Mouse (Mus musculus): ENCODE data around the gene Cr2. TPM values are rescaled to one million over a fixed set of nuclear protein-coding genes. Genes with fewer than 3 reads are reported as not detected.
A peak's percentile ranks its signal among the peaks of the same experiment; 100 is the strongest.
"Not testable (repeated sequence)": the region's sequence is repeated elsewhere in the genome, so short reads cannot be mapped to it uniquely, and the experiment has no call there.

Gene Cr2
- 0.45 and 1.1 TPM in 2 replicates for polyA plus RNA-seq (2012; rRNA removed)

GRCm38 (mm10) chr1:195175980-195176931 lies at the start of gene Cr2:
Gene Cr2 (minus strand): TSS chr1:195176716.
- no peaks in the 10 kb centered on the region for H3K4me1 ChIP-seq (ENCODE audit: control insufficient read depth, insufficient read depth, low read length)
- no peak within 1 kb of the TSS for H3K4me3 ChIP-seq (replicated peaks; ENCODE audit: extremely low read depth, low read depth, low read length)
- WGBS, result 8% methylated on average over 20 of the region's 20 CpGs
- DNase-seq, result no peak
- TF ChIP-seq CTCF (IDR thresholded peaks at IDR 0.05; ENCODE audit: insufficient read depth, low read length) (no peak), POLR2A (IDR thresholded peaks at IDR 0.05; ENCODE audit: borderline replicate concordance, extremely low read depth, low read depth, low read length) (no peak)

- Histone ChIP-seq H3K4me3 (replicated peaks; ENCODE audit: extremely low read depth, low read depth, low read length) (no peak overlapping the region), H3K4me1 (ENCODE audit: control insufficient read depth, insufficient read depth, low read length) (no peaks in the 10 kb centered on the region)
- DNase-seq, result no peak
- WGBS, result 46% methylated on average over 2 of the region's 2 CpGs
- no peak for TF ChIP-seq CTCF (IDR thresholded peaks at IDR 0.05; ENCODE audit: insufficient read depth, low read length)
- TF ChIP-seq POLR2A (IDR thresholded peaks at IDR 0.05; ENCODE audit: borderline replicate concordance, extremely low read depth, low read depth, low read length), result no peak
Observed at GRCm38 (mm10) chr1:195221781-195222180, 45.3 kb upstream of the Cr2 start.

GRCm38 (mm10) chr1:195212851-195213250 lies 36.3 kb upstream of the Cr2 start:
- WGBS, result 59% methylated on average over 19 of the region's 19 CpGs
- not testable (repeated sequence) for DNase-seq; H3K4me3 ChIP-seq (replicated peaks; ENCODE audit: extremely low read depth, low read depth, low read length); H3K4me1 ChIP-seq (ENCODE audit: control insufficient read depth, insufficient read depth, low read length)

DNA sequence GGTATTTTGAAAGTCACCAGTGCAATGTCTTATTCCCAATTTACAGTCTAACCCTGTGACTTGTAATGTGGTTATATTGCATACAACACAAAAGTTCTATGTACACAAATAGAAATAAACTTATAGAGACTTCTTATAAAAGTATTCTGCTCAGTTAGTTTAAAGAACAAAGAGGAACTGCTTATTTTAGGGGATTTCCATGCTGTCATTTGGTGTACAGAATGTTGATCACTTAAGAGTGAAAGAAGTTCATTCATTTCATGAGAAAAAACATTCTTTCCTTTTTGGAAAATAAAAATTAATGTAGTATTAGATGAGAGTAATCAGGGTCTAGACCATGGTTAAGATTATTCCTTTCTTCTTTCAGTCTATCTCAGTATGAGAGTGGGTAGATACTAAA lies 8.2 kb upstream of the Cr2 start:
- no peak overlapping the region for H3K4me3 ChIP-seq (replicated peaks; ENCODE audit: extremely low read depth, low read depth, low read length)
- no peaks in the 10 kb centered on the region for H3K4me1 ChIP-seq (ENCODE audit: control insufficient read depth, insufficient read depth, low read length)
- no peak for DNase-seq
- TF ChIP-seq CTCF (IDR thresholded peaks at IDR 0.05; ENCODE audit: insufficient read depth, low read length) (no peak), POLR2A (IDR thresholded peaks at IDR 0.05; ENCODE audit: borderline replicate concordance, extremely low read depth, low read depth, low read length) (no peak)

DNA sequence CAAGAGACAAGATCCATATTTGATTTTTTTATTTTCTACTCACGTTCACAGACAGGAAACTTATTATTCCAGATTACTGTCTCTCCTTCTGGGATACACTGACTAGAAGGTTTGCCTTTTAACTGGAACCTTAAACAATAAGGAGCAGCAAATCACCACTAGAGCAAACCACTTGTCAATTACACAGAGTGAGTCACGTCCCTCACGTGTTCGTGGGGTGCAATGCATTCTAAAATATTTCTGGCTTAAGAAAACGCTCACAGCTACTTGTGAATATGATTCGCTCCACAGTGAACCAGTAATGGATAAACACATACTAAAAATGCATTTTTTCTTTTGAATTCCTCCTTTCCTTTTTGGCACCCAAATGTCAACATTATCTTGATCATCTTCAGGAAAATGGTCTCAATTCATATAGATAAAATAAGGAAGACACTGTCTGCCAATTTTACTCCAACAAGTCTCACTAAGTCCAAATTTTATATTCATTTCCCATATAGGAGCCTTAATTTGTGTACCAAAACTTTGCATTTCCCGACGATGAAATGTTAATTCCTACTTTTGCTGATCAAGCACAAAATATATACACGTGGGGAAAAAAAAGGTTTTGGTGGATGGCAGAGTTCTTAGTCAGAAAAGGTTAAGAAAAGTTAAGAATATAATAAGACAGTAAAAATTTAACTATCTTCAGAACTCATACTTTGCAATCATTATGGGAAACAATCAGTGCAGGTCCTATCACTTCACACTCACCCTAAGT lies 11.3 kb downstream of the Cr2 start:
- no peak overlapping the region for H3K4me3 ChIP-seq (replicated peaks; ENCODE audit: extremely low read depth, low read depth, low read length)
- TF ChIP-seq POLR2A (IDR thresholded peaks at IDR 0.05; ENCODE audit: borderline replicate concordance, extremely low read depth, low read depth, low read length), result no peak
- no peak for TF ChIP-seq CTCF (IDR thresholded peaks at IDR 0.05; ENCODE audit: insufficient read depth, low read length)
- H3K4me1 ChIP-seq (ENCODE audit: control insufficient read depth, insufficient read depth, low read length), result no peaks in the 10 kb centered on the region
- 68% methylated on average over 9 of the region's 9 CpGs for WGBS
- no peak for DNase-seq

DNA sequence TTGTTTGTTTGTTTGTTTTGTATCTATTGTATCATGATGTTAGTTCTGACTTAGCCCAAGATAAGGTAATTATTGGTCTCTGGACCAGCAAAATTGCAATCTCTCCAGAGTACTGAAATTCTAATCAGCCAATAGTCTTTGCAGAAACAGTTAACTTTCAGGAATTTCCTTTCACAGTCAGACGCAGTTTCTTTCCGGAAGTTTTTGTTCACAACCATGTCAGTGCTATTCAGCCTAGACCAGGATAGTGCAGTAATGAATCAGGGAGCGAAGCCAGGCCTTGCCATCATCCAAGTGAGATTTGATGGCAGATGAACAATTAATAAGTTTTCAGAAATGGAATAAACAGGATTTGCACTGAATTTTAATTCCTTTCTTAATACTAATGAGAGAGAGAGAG lies 44.4 kb downstream of the Cr2 start:
- TF ChIP-seq POLR2A (IDR thresholded peaks at IDR 0.05; ENCODE audit: borderline replicate concordance, extremely low read depth, low read depth, low read length) (no peak), CTCF (IDR thresholded peaks at IDR 0.05; ENCODE audit: insufficient read depth, low read length) (no peak)
- Histone ChIP-seq H3K4me3 (replicated peaks; ENCODE audit: extremely low read depth, low read depth, low read length) (no peak overlapping the region), H3K4me1 (ENCODE audit: control insufficient read depth, insufficient read depth, low read length) (peaks cover 4% of the 10 kb centered on the region)
- no peak for DNase-seq
- 18% methylated on average over 3 of the region's 3 CpGs for WGBS

- no peak for TF ChIP-seq CTCF (IDR thresholded peaks at IDR 0.05; ENCODE audit: insufficient read depth, low read length)
- no peak for TF ChIP-seq POLR2A (IDR thresholded peaks at IDR 0.05; ENCODE audit: borderline replicate concordance, extremely low read depth, low read depth, low read length)
- no peak for DNase-seq
- 17% methylated on average over 4 of the region's 4 CpGs for WGBS
- peaks cover 4% of the 10 kb centered on the region for H3K4me1 ChIP-seq (ENCODE audit: control insufficient read depth, insufficient read depth, low read length)
- H3K4me3 ChIP-seq (replicated peaks; ENCODE audit: extremely low read depth, low read depth, low read length), result peak overlapping the region; percentile 99
Observed at GRCm38 (mm10) chr1:195131675-195132015, 44.9 kb downstream of the Cr2 start.

DNA sequence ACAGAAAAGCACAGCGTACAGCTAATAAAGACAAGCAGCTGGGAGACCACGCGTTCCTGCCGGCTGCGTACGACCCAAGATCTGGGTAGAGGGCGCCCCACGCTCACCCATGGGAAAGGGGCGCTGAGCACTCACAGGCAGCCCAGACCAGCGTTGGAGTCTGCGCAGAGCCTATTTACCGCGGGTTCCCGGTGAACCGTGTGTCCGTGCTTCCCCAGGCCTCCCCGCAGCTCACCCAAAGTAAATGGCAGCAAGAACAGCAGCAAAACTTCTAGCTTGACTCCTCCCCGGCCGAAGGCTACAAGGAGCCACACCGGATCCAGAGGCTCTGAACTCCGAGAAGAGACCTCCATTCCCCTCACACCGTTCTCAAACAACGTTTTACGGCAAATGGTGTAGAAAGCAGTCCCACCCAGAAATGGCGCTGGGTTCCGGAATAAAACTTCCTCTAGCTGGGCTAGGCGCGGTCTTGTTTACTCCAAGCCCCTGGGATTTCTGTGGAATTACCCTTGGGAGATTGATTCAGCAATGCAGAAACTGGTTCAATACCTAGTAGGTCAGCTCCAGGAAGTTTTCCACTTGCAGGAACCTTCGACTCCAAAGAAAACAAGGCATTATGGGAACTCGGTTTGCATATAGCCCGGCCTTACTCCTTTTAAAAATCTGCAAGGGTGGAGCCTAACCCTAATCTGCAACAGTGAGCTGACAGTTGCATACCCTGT lies 45.4 kb downstream of the Cr2 start, which contains the start of gene Cr1l:
Gene Cr1l (minus strand): TSS at position 634 of the 722 bp plus-strand sequence.
- peak; percentile 87 for DNase-seq
- TF ChIP-seq CTCF (IDR thresholded peaks at IDR 0.05; ENCODE audit: insufficient read depth, low read length) (peak; percentile 42; the same call in 1 of the 2 replicates), POLR2A (IDR thresholded peaks at IDR 0.05; ENCODE audit: borderline replicate concordance, extremely low read depth, low read depth, low read length) (peak; percentile 90; the same call in 1 of the 2 replicates)
- under 1% methylated on average over 31 of the region's 31 CpGs for WGBS

GRCm38 (mm10) chr1:195130479-195130878 lies 46.0 kb downstream of the Cr2 start:
- H3K4me3 ChIP-seq (replicated peaks; ENCODE audit: extremely low read depth, low read depth, low read length), result peak overlapping the region; percentile 99
- DNase-seq, result no peak
- TF ChIP-seq POLR2A (IDR thresholded peaks at IDR 0.05; ENCODE audit: borderline replicate concordance, extremely low read depth, low read depth, low read length) (no peak), CTCF (IDR thresholded peaks at IDR 0.05; ENCODE audit: insufficient read depth, low read length) (no peak)
- H3K4me1 ChIP-seq (ENCODE audit: control insufficient read depth, insufficient read depth, low read length), result peaks cover 4% of the 10 kb centered on the region
- WGBS, result 7% methylated on average over 2 of the region's 2 CpGs

More for the DNA sequence above, 45.4 kb downstream of the Cr2 start, which contains the start of gene Cr1l:
- H3K4me1 ChIP-seq (ENCODE audit: control insufficient read depth, insufficient read depth, low read length), result peaks cover 4% of the 10 kb centered on the region
- H3K4me3 ChIP-seq (replicated peaks; ENCODE audit: extremely low read depth, low read depth, low read length), result peak within 1 kb of the TSS; percentile 99
